Mouse (Mus musculus) ovary, adult 10 weeks (tissue): Measurements from ENCODE around the gene Olfr301. TPM values are rescaled to one million over a fixed set of nuclear protein-coding genes. Genes with fewer than 3 reads are reported as not detected.

ENCODE experiments used
- polyA plus RNA-seq: library from polyadenylated mRNA; stranded (reverse); fragments of 350-450 nt; fragmentation: Illumina TruSeq; extraction: RNeasy Lipid Tissue Mini Kit (QIAGEN cat#74804); gene quantifications from one replicate; pipeline ENCODE4 v1.2.3, GENCODE M21; 2014

Gene Olfr301
- polyA plus RNA-seq, result not detected

GRCm38 (mm10) chr7:86403546-86403945, at the start of gene Olfr301:
Gene Olfr301, plus strand, starts transcription at chr7:86403846.

GRCm38 (mm10) chr7:86366828-86367227, 36.8 kb upstream of the Olfr301 start, which contains the start of gene Olfr305:
Gene Olfr305, minus strand, starts transcription at chr7:86366928.

GRCm38 (mm10) chr7:86386558-86386957, 17.1 kb upstream of the Olfr301 start, which contains the start of gene Olfr304:
Gene Olfr304, minus strand, starts transcription at chr7:86386658.

GRCm38 (mm10) chr7:86397689-86398088, 6.0 kb upstream of the Olfr301 start, which contains the start of gene Olfr303:
Gene Olfr303, minus strand, starts transcription at chr7:86397789.

GRCm38 (mm10) chr7:86459621-86460020, 56.0 kb downstream of the Olfr301 start, which contains the start of gene Olfr299:
Gene Olfr299, plus strand, starts transcription at chr7:86459921.

Other genes starting within 250 kb of the Olfr301 start
- gene Vmn2r75, start 232.1 kb upstream of the Olfr301 start, polyA plus RNA-seq, result not detected
- not detected for gene Vmn2r76, start 157.5 kb upstream of the Olfr301 start, polyA plus RNA-seq
- not detected for gene Olfr310, start 126.7 kb upstream of the Olfr301 start, polyA plus RNA-seq
- not detected for gene Olfr309, start 90.1 kb upstream of the Olfr301 start, polyA plus RNA-seq
- not detected for gene Olfr308, start 78.2 kb upstream of the Olfr301 start, polyA plus RNA-seq
- gene Olfr307, start 66.3 kb upstream of the Olfr301 start, polyA plus RNA-seq, result not detected
- not detected for gene Olfr305, start 36.9 kb upstream of the Olfr301 start, polyA plus RNA-seq
- gene Olfr304, start 17.2 kb upstream of the Olfr301 start, polyA plus RNA-seq, result not detected
- gene Olfr303, start 6.1 kb upstream of the Olfr301 start, polyA plus RNA-seq, result not detected
- gene Olfr299, start 56.1 kb downstream of the Olfr301 start, polyA plus RNA-seq, result not detected
- not detected for gene Olfr298, start 88.6 kb downstream of the Olfr301 start, polyA plus RNA-seq
- gene Olfr297, start 116.1 kb downstream of the Olfr301 start, polyA plus RNA-seq, result not detected
- not detected for gene Olfr295, start 180.0 kb downstream of the Olfr301 start, polyA plus RNA-seq
- gene Olfr294, start 212.8 kb downstream of the Olfr301 start, polyA plus RNA-seq, result not detected
- gene Olfr293, start 245.2 kb downstream of the Olfr301 start, polyA plus RNA-seq, result not detected